Mouse (Mus musculus) ES-E14 (cell line): ENCODE measurements around the gene Zfp512. TPM values are rescaled to one million over a fixed set of nuclear protein-coding genes. Genes with fewer than 3 reads are reported as not detected.

ENCODE experiments used
- DNase-seq: peaks from one replicate; pipeline ENCODE4 v3.0.0-alpha.2; 2013; ENCODE audit warnings: low read depth, low spot score
- H3K27ac ChIP-seq: 2 replicates; pipeline ENCODE4 v1.5.1; 2012; ENCODE audit warnings: low read depth, mild to moderate bottlenecking, low read length, moderate library complexity, mixed read lengths; ENCODE audit not compliant: poor library complexity, insufficient read depth, severe bottlenecking
- H3K36me3 ChIP-seq: 2 replicates; pipeline ENCODE4 v1.6.1; 2012; ENCODE audit warnings: mild to moderate bottlenecking, low read length, moderate library complexity, mixed read lengths; ENCODE audit not compliant: control insufficient read depth, poor library complexity, insufficient read depth, severe bottlenecking
- H3K4me1 ChIP-seq, 2 experiments: fragments of 150-350 bp in 1 of 2; sonication (generic) in 1 of 2; 2 replicates each; pipeline ENCODE4 v1.6.1; 2012; ENCODE audit warnings: low read length in 2 of 2, mild to moderate bottlenecking in 1 of 2, mixed read lengths in 1 of 2; ENCODE audit not compliant: control insufficient read depth in 2 of 2, insufficient read depth in 2 of 2, poor library complexity in 1 of 2
- H3K4me3 ChIP-seq, 2 experiments: fragments of 150-350 bp in 1 of 2; sonication (generic) in 1 of 2; 2 replicates each; pipeline ENCODE4 v1.5.1; 2012; ENCODE audit warnings: low read length in 2 of 2, low read depth in 1 of 2, mild to moderate bottlenecking in 1 of 2, mixed read lengths in 1 of 2; ENCODE audit not compliant: insufficient read depth in 1 of 2, poor library complexity in 1 of 2, severe bottlenecking in 1 of 2
- H3K9ac ChIP-seq: 2 replicates; pipeline ENCODE4 v1.6.1; 2012; ENCODE audit warnings: low read depth, mild to moderate bottlenecking, low read length, mixed read lengths; ENCODE audit not compliant: poor library complexity, insufficient read depth, severe bottlenecking
- H3K9me3 ChIP-seq: fragments of 150-350 bp; sonication (generic); 2 replicates; pipeline ENCODE4 v1.6.1; 2012; ENCODE audit warnings: low read depth, mild to moderate bottlenecking, low read length; ENCODE audit not compliant: control insufficient read depth, insufficient read depth
- CHD2 ChIP-seq: IDR thresholded peaks from 2 replicates; pipeline ENCODE4 v1.6.1; 2014; ENCODE audit warnings: mild to moderate bottlenecking, low read depth, low read length, inconsistent platforms
- HCFC1 ChIP-seq: IDR thresholded peaks from 2 replicates; pipeline ENCODE4 v1.6.1; 2012; ENCODE audit warnings: low read length, inconsistent platforms, borderline replicate concordance; ENCODE audit not compliant: insufficient read depth
- MAFK ChIP-seq: IDR thresholded peaks from 2 replicates; pipeline ENCODE4 v1.6.1; 2014; ENCODE audit warnings: mild to moderate bottlenecking, low read depth, low read length, inconsistent platforms; ENCODE audit not compliant: insufficient read depth
- ZC3H11A ChIP-seq: IDR thresholded peaks from 2 replicates; pipeline ENCODE4 v1.6.1; 2012; ENCODE audit warnings: low read depth, mild to moderate bottlenecking, inconsistent platforms, low read length, borderline replicate concordance
- ZNF384 ChIP-seq: IDR thresholded peaks from 2 replicates; pipeline ENCODE4 v1.6.1; 2012; ENCODE audit warnings: low read depth, low read length, inconsistent platforms
- in situ Hi-C, 2 experiments: fragments of 600-800 bp; cut with MboI; formaldehyde crosslinking; loops; one replicate each; pipeline ENCODE4 v1.15.1; 2025; ENCODE audit warnings: low sequenced_read_pairs in 2 of 2, inconsistent platforms in 1 of 2; ENCODE audit not compliant: unreplicated experiment in 2 of 2
- total RNA-seq: library from RNA; depleted of rRNA; stranded (reverse); fragments of 300-350 nt; gene quantifications from 2 replicates; pipeline ENCODE4 v1.2.3, GENCODE M21; 2012

Zfp512 gene
- total RNA-seq, 1 experiment: 32.3 TPM

DNA sequence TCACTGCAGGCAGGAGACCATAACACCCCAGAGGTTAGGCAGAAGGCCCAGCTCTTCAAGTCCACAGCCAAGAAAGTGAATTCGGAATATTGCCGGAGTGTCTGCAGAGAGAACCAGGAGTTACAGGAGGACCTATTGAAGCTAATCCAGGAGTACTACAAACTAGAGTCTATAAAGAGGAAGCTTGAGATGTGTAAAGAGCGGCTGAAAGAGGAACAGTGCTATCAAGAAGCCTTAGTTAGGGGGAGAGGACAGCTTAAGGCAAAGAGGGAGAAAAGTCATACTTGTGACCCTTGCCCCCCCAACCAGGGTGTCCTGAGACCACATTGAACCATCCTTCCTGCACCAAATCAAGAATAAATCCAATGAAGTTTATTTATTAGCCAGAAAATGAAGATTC, 35.7 kb downstream of the Zfp512 start:
- H3K27ac ChIP-seq: 0 out of 2 replicates have a peak overlapping the region, but pooled peaks have one; percentile 71

DNA sequence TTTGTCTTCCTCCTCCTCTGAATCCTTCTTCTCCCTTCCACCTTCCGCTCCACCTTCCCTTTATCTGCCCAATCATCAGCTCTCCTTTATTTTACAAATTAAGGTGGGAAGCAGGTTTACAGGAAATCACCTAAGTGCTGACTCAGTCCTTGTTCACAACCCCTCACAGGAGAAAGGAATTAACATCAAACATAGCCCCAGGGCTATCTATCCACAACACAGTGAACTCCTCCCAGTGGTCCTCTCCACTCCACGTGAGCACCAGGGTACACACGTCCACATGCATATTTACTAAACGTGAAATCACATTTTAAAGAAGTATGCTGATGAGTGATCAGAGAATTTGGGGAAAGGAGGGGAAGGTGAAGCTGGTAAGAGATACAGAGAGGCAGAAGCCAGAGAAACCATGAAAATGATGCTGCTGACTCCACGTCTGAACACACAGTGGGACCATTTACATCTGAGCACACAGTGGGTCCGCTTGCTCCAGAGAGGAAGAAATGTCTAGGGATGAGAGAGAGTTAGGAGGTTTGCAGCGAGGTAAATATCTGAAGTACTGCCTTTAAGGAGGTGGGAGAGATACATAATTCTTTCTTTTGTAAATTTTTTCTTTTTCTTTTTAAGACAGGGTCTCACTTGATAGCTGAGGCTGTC, 37.0 kb downstream of the Zfp512 start:
- in situ Hi-C loops: no loop called here
- Histone ChIP-seq H3K9ac (peak overlapping the region; percentile 78; the same call in 1 of the 2 replicates), H3K4me1 (peaks cover 0 to 5% of the 10 kb centered on the region in 2 experiments; a peak in 2 of 4 replicates), H3K27ac (peak overlapping the region; percentile 88), H3K36me3 (peaks cover 21% of the 10 kb centered on the region), H3K9me3 (no peaks in the 10 kb centered on the region), H3K4me3 (peak overlapping the region; percentile 84 to 91)
- peak; percentile 60 for DNase-seq
- TF ChIP-seq MAFK: peak; percentile 95
- no peak for TF ChIP-seq ZNF384
- no peak for TF ChIP-seq ZC3H11A
- no peak for TF ChIP-seq CHD2
- TF ChIP-seq HCFC1: no peak

More for the DNA sequence above, 35.7 kb downstream of the Zfp512 start:
- H3K4me1 ChIP-seq: peaks cover 0 to 5% of the 10 kb centered on the region in 2 experiments; a peak in 2 of 4 replicates
- H3K9ac ChIP-seq: peak overlapping the region; percentile 78; the same call in 1 of the 2 replicates
- no peak for DNase-seq
- H3K9me3 ChIP-seq: no peaks in the 10 kb centered on the region
- H3K36me3 ChIP-seq: peaks cover 21% of the 10 kb centered on the region
- TF ChIP-seq CHD2 (no peak), ZC3H11A (no peak), HCFC1 (no peak), MAFK (no peak), ZNF384 (no peak)
- in situ Hi-C loops: no loop called here
- H3K4me3 ChIP-seq: peak overlapping the region; percentile 84 to 91

DNA sequence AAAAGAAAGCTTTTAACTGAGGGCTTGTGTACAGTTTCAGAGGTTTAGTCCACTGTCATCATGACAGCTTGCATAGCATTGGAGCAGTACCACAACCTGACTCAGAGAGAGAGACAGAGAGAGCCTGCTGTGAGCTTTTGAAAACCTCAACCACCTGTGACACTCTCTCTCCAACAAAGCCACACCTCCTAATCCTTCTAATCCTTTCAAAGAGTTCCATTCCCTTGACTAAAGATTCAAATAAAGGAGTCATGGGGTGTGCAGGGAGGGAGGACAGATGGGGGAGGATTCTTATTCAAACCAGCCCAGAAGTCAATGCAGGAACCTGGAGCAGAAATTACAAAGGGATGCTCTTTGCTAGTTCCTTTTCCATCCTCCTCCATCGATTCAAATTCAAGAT, 39.8 kb downstream of the Zfp512 start:
- DNase-seq: no peak
- Histone ChIP-seq H3K27ac (no peak overlapping the region), H3K36me3 (peaks cover 10% of the 10 kb centered on the region), H3K9me3 (no peaks in the 10 kb centered on the region), H3K4me3 (no peak overlapping the region), H3K9ac (no peak overlapping the region), H3K4me1 (peaks cover 4 to 7% of the 10 kb centered on the region in 2 experiments)
- in situ Hi-C loops: no loop called here
- no peak for TF ChIP-seq ZC3H11A
- no peak for TF ChIP-seq ZNF384
- no peak for TF ChIP-seq HCFC1
- no peak for TF ChIP-seq CHD2
- no peak for TF ChIP-seq MAFK

DNA sequence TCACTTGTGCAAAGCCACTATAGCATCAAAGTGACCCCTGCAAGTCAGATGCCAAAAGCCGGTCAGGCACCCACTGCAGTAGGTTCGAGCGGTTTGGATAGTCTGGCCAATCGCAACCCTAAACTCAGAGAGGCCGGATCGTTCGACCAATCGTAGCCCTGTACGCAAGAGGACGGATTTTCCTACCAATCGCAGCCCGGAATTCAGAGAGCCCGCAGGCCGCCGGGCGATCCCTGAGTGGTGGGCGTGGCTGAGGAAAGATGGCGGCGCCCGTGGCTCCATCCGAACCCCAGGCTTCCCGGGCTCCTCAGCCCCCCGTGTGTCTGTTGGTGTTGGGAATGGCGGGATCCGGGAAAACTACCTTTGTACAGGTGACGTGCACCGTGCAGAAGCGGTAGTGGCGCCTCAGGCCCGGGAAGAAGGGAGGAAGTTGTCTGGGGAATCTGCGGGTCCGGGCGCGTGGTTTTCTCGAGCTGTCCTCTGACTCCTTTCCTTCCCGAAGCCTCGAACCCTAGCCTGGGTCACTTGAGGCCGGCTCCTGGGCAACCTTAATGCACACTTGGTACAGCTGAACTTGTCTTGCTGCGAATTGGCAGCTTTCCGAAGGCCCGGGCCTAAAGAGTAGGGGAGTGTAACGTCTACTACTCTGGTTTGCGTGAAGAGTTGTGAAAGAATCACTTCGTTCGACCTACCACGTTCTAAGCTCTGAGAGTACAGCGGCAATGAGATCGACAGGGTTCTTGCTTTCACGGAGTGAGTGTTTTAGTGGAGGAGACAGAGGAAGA, 42.5 kb downstream of the Zfp512 start, which contains the start of gene Gpn1:
Gpn1 (plus strand) TSS at position 229 of the 785 bp plus-strand sequence.
- Histone ChIP-seq H3K36me3 (peaks cover 17% of the 10 kb centered on the region), H3K9ac (peak within 1 kb of the TSS; percentile 79), H3K4me1 (peaks cover 4% of the 10 kb centered on the region in 2 experiments; a peak in 3 of 4 replicates), H3K27ac (no peak within 1 kb of the TSS), H3K9me3 (no peaks in the 10 kb centered on the region), H3K4me3 (peak within 1 kb of the TSS; percentile 78 to 99)
- peak; percentile 86 for DNase-seq
- in situ Hi-C loops: no loop called here
- TF ChIP-seq CHD2: peak; percentile 56; the same call in 1 of the 2 replicates
- 0 out of 2 replicates have a peak, but pooled peaks have one; percentile 54 for TF ChIP-seq HCFC1
- TF ChIP-seq ZC3H11A: no peak
